Mouse (Mus musculus) midbrain, embryonic 12.5 days (tissue): ENCODE measurements around the gene Neil1. TPM values are rescaled to one million over a fixed set of nuclear protein-coding genes. Genes with fewer than 3 reads are reported as not detected.

ENCODE experiments used
- ATAC-seq: fragments of 200-750 bp; cut with Nextera tagmentation; 2 replicates; pipeline ENCODE4 v1.8.0; 2017; ENCODE audit warnings: low read depth, moderate TSS enrichment, moderate library complexity; ENCODE audit not compliant: low FRiP score
- H3K27ac ChIP-seq: fragments of 300-500 bp; sonication (generic); replicated peaks from 2 replicates; pipeline ENCODE4 v1.5.1; 2016; ENCODE audit warnings: mild to moderate bottlenecking
- H3K27me3 ChIP-seq: fragments of 300-500 bp; sonication (generic); 2 replicates; pipeline ENCODE4 v1.6.1; 2016; ENCODE audit warnings: mild to moderate bottlenecking
- H3K36me3 ChIP-seq: fragments of 300-500 bp; sonication (generic); 2 replicates; pipeline ENCODE4 v1.6.1; 2016
- H3K4me1 ChIP-seq: fragments of 300-500 bp; sonication (generic); 2 replicates; pipeline ENCODE4 v1.6.1; 2016
- H3K4me2 ChIP-seq: fragments of 300-500 bp; sonication (generic); replicated peaks from 2 replicates; pipeline ENCODE4 v1.6.1; 2016; ENCODE audit warnings: mild to moderate bottlenecking, moderate library complexity
- H3K4me3 ChIP-seq: fragments of 300-500 bp; sonication (generic); 2 replicates; pipeline ENCODE4 v1.5.1; 2016; ENCODE audit warnings: mild to moderate bottlenecking
- H3K9ac ChIP-seq: fragments of 300-500 bp; sonication (generic); replicated peaks from 2 replicates; pipeline ENCODE4 v1.6.1; 2016; ENCODE audit warnings: mild to moderate bottlenecking, moderate library complexity
- H3K9me3 ChIP-seq: fragments of 300-500 bp; sonication (generic); 2 replicates; pipeline ENCODE4 v1.6.1; 2016; ENCODE audit warnings: mild to moderate bottlenecking
- WGBS: fragments of 180-500 bp; shearing (Covaris S2); methylation state at CpG from one replicate; pipeline ENCODE4 v1.1.7; 2016; 5-methylcytosine and 5-hydroxymethylcytosine counted together
- polyA plus RNA-seq: library from polyadenylated mRNA; unstranded; fragments of >200 nt; fragmentation: Nextera tagmentation; extraction: Ambion mirVana; gene quantifications from 2 replicates; pipeline ENCODE4 v1.2.1, GENCODE M21; 2016

The Neil1 gene
- polyA plus RNA-seq, 1 experiment from 2014 or later: 8.7 TPM

- Histone ChIP-seq H3K4me3 (no peak overlapping the region), H3K9me3 (no peaks in the 10 kb centered on the region), H3K36me3 (0 out of 2 replicates have a peak, but pooled peaks cover 12% of the 10 kb centered on the region), H3K27ac (no peak overlapping the region), H3K27me3 (no peaks in the 10 kb centered on the region), H3K4me1 (peaks cover 26% of the 10 kb centered on the region), H3K4me2 (no peak overlapping the region), H3K9ac (no peak overlapping the region)
- WGBS: 56% methylated on average over 6 of the region's 6 CpGs
- ATAC-seq: no peak
Measured at GRCm38 (mm10) chr9:57152331-57152730, 4.2 kb upstream of the Neil1 start.

GRCm38 (mm10) chr9:57150192-57150591 lies 2.1 kb upstream of the Neil1 start:
- 84% methylated on average over 5 of the region's 5 CpGs for WGBS
- Histone ChIP-seq H3K4me1 (peaks cover 22% of the 10 kb centered on the region), H3K27me3 (no peaks in the 10 kb centered on the region), H3K9ac (no peak overlapping the region), H3K36me3 (0 out of 2 replicates have a peak, but pooled peaks cover 6% of the 10 kb centered on the region), H3K4me3 (no peak overlapping the region), H3K27ac (no peak overlapping the region), H3K4me2 (no peak overlapping the region), H3K9me3 (no peaks in the 10 kb centered on the region)
- no peak for ATAC-seq

GRCm38 (mm10) chr9:57149021-57149420 lies 916 bp upstream of the Neil1 start:
- Histone ChIP-seq H3K4me2 (peak overlapping the region; percentile 69), H3K9me3 (no peaks in the 10 kb centered on the region), H3K9ac (peak overlapping the region; percentile 70), H3K36me3 (peaks cover 8% of the 10 kb centered on the region; the same call in 1 of the 2 replicates), H3K27me3 (no peaks in the 10 kb centered on the region), H3K4me3 (peak overlapping the region; percentile 56), H3K4me1 (peaks cover 22% of the 10 kb centered on the region), H3K27ac (peak overlapping the region; percentile 91)
- WGBS: 71% methylated on average over 6 of the region's 6 CpGs
- ATAC-seq: no peak

- Histone ChIP-seq H3K9me3 (no peaks in the 10 kb centered on the region), H3K4me3 (peak overlapping the region; percentile 56), H3K4me2 (peak overlapping the region; percentile 69), H3K27ac (peak overlapping the region; percentile 91), H3K36me3 (peaks cover 16% of the 10 kb centered on the region; the same call in 1 of the 2 replicates), H3K9ac (peak overlapping the region; percentile 70), H3K27me3 (no peaks in the 10 kb centered on the region), H3K4me1 (peaks cover 22% of the 10 kb centered on the region)
- ATAC-seq: peak; percentile 58
- 9% methylated on average over 19 of the region's 19 CpGs for WGBS
Measured at GRCm38 (mm10) chr9:57147205-57148143, 631 bp downstream of the Neil1 start.

GRCm38 (mm10) chr9:57146451-57147066 lies 1.5 kb downstream of the Neil1 start:
- no peaks in the 10 kb centered on the region for H3K9me3 ChIP-seq
- no peaks in the 10 kb centered on the region for H3K27me3 ChIP-seq
- peaks cover 25% of the 10 kb centered on the region for H3K36me3 ChIP-seq
- 84% methylated on average over 17 of the region's 17 CpGs for WGBS
- peaks cover 22% of the 10 kb centered on the region for H3K4me1 ChIP-seq
- H3K4me3 ChIP-seq: no peak overlapping the region
- 0 out of 2 replicates have a peak overlapping the region, but pooled peaks have one; percentile 10 for H3K27ac ChIP-seq
- 0 out of 2 replicates have a peak overlapping the region, but pooled peaks have one; percentile 2 for H3K4me2 ChIP-seq
- no peak for ATAC-seq
- no peak overlapping the region; the same call in 1 of the 2 replicates for H3K9ac ChIP-seq

GRCm38 (mm10) chr9:57144830-57145229 lies 3.3 kb downstream of the Neil1 start:
- H3K36me3 ChIP-seq: peaks cover 42% of the 10 kb centered on the region

GRCm38 (mm10) chr9:57143212-57143611 lies 4.9 kb downstream of the Neil1 start:
- no peak overlapping the region for H3K4me3 ChIP-seq
- ATAC-seq: no peak
- peaks cover 12% of the 10 kb centered on the region for H3K4me1 ChIP-seq
- H3K4me2 ChIP-seq: no peak overlapping the region
- no peak overlapping the region for H3K27ac ChIP-seq
- H3K9me3 ChIP-seq: no peaks in the 10 kb centered on the region
- no peak overlapping the region for H3K9ac ChIP-seq
- H3K27me3 ChIP-seq: no peaks in the 10 kb centered on the region
- H3K36me3 ChIP-seq: peaks cover 57% of the 10 kb centered on the region
- WGBS: 86% methylated on average over 11 of the region's 11 CpGs

More at GRCm38 (mm10) chr9:57144830-57145229, 3.3 kb downstream of the Neil1 start:
- peaks cover 22% of the 10 kb centered on the region for H3K4me1 ChIP-seq
- H3K4me2 ChIP-seq: no peak overlapping the region
- H3K9ac ChIP-seq: no peak overlapping the region
- ATAC-seq: no peak
- WGBS: 91% methylated on average over 8 of the region's 8 CpGs
- no peak overlapping the region for H3K27ac ChIP-seq
- H3K27me3 ChIP-seq: no peaks in the 10 kb centered on the region
- no peak overlapping the region for H3K4me3 ChIP-seq
- H3K9me3 ChIP-seq: no peaks in the 10 kb centered on the region

GRCm38 (mm10) chr9:57141417-57142353 lies 6.4 kb downstream of the Neil1 start:
- Histone ChIP-seq H3K4me1 (0 out of 2 replicates have a peak, but pooled peaks cover 2% of the 10 kb centered on the region), H3K9me3 (no peaks in the 10 kb centered on the region), H3K27me3 (no peaks in the 10 kb centered on the region), H3K4me2 (no peak overlapping the region), H3K9ac (no peak overlapping the region), H3K36me3 (peaks cover 71% of the 10 kb centered on the region), H3K27ac (no peak overlapping the region), H3K4me3 (no peak overlapping the region)
- ATAC-seq: no peak
- 93% methylated on average over 17 of the region's 17 CpGs for WGBS

- Histone ChIP-seq H3K27ac (no peak overlapping the region), H3K4me1 (no peaks in the 10 kb centered on the region), H3K27me3 (no peaks in the 10 kb centered on the region), H3K9me3 (no peaks in the 10 kb centered on the region), H3K4me2 (no peak overlapping the region), H3K36me3 (peaks cover 89% of the 10 kb centered on the region), H3K9ac (no peak overlapping the region), H3K4me3 (no peak overlapping the region)
- 86% methylated on average over 5 of the region's 5 CpGs for WGBS
- ATAC-seq: no peak
Measured at GRCm38 (mm10) chr9:57139571-57139970, 8.5 kb downstream of the Neil1 start.

- no peaks in the 10 kb centered on the region for H3K9me3 ChIP-seq
- H3K27ac ChIP-seq: no peak overlapping the region
- 89% methylated on average over 9 of the region's 9 CpGs for WGBS
- H3K4me3 ChIP-seq: no peak overlapping the region
- H3K36me3 ChIP-seq: peaks cover 87% of the 10 kb centered on the region
- no peak overlapping the region for H3K9ac ChIP-seq
- no peak for ATAC-seq
- H3K4me2 ChIP-seq: no peak overlapping the region
- H3K27me3 ChIP-seq: no peaks in the 10 kb centered on the region
- no peaks in the 10 kb centered on the region for H3K4me1 ChIP-seq
Measured at GRCm38 (mm10) chr9:57139110-57139509, 9.0 kb downstream of the Neil1 start.

- H3K36me3 ChIP-seq: peaks cover 83% of the 10 kb centered on the region
Measured at GRCm38 (mm10) chr9:57138507-57138906, 9.6 kb downstream of the Neil1 start.

More at GRCm38 (mm10) chr9:57138507-57138906, 9.6 kb downstream of the Neil1 start:
- 92% methylated on average over 6 of the region's 6 CpGs for WGBS
- ATAC-seq: no peak
- no peak overlapping the region for H3K4me3 ChIP-seq
- H3K27ac ChIP-seq: no peak overlapping the region
- no peaks in the 10 kb centered on the region for H3K27me3 ChIP-seq
- H3K9ac ChIP-seq: no peak overlapping the region
- H3K4me2 ChIP-seq: no peak overlapping the region
- no peaks in the 10 kb centered on the region for H3K4me1 ChIP-seq
- no peaks in the 10 kb centered on the region for H3K9me3 ChIP-seq
